Mouse (Mus musculus) MEL (cell line): ENCODE measurements at regions not wholly inside any gene's neighbourhood (a gene's known extent, or its start where the extent isn't known, plus 50 kb on each side); places are given as distances from the start of the nearest gene placed in this dataset.

Experiments used
- DNase-seq: peaks from one replicate; pipeline ENCODE4 v3.0.0; 2011; ENCODE audit warnings: low read depth, low spot score
- H3K27ac ChIP-seq: 2 replicates; pipeline ENCODE4 v1.5.1; 2012; ENCODE audit warnings: low read depth, mild to moderate bottlenecking, control low read depth, low read length, moderate library complexity; ENCODE audit not compliant: control insufficient read depth
- H3K27me3 ChIP-seq, 2 experiments: fragments of 150-350 bp in 1 of 2; sonication (generic) in 1 of 2; 2 replicates each; pipeline ENCODE4 v1.6.1; 2012; ENCODE audit warnings: low read length in 2 of 2, mild to moderate bottlenecking in 2 of 2, improper control_type of control experiment in 1 of 2, moderate library complexity in 1 of 2; ENCODE audit not compliant: insufficient read depth in 2 of 2, control insufficient read depth in 1 of 2
- H3K36me3 ChIP-seq, 2 experiments: 2 replicates each; pipeline ENCODE4 v1.6.1; 2012 to 2014; ENCODE audit warnings: low read length in 2 of 2, improper control_type of control experiment in 1 of 2, inconsistent platforms in 1 of 2, mild to moderate bottlenecking in 1 of 2; ENCODE audit not compliant: insufficient read depth in 2 of 2, control insufficient read depth in 1 of 2
- H3K4me1 ChIP-seq, 2 experiments: fragments of 150-350 bp in 1 of 2; sonication (generic) in 1 of 2; 2 replicates each; pipeline ENCODE4 v1.6.1; 2012; ENCODE audit warnings: low read length in 2 of 2, improper control_type of control experiment in 1 of 2, mild to moderate bottlenecking in 1 of 2; ENCODE audit not compliant: insufficient read depth in 2 of 2, control insufficient read depth in 1 of 2
- H3K4me3 ChIP-seq, 2 experiments: fragments of 150-350 bp in 1 of 2; sonication (generic) in 1 of 2; 2 replicates each; pipeline ENCODE4 v1.5.1; 2012; ENCODE audit warnings: low read depth in 2 of 2, low read length in 2 of 2, mild to moderate bottlenecking in 2 of 2, moderate library complexity in 2 of 2, control low read depth in 1 of 2, improper control_type of control experiment in 1 of 2; ENCODE audit not compliant: control insufficient read depth in 1 of 2, insufficient read depth in 1 of 2
- H3K79me2 ChIP-seq: 2 replicates; pipeline ENCODE4 v1.6.1; 2012; ENCODE audit warnings: mild to moderate bottlenecking, low read length, moderate library complexity; ENCODE audit not compliant: control insufficient read depth, poor library complexity, insufficient read depth
- H3K9ac ChIP-seq: 2 replicates; pipeline ENCODE4 v1.6.1; 2012; ENCODE audit warnings: low read depth, mild to moderate bottlenecking, control low read depth, low read length, moderate library complexity; ENCODE audit not compliant: control insufficient read depth, poor library complexity, severe bottlenecking
- H3K9me3 ChIP-seq: fragments of 150-350 bp; sonication (generic); replicated peaks from 2 replicates; pipeline ENCODE4 v1.6.1; 2012; ENCODE audit warnings: mild to moderate bottlenecking, low read length, improper control_type of control experiment, moderate library complexity; ENCODE audit not compliant: insufficient read depth
- CHD1 ChIP-seq: IDR thresholded peaks from 2 replicates; pipeline ENCODE4 v1.6.1; 2012; ENCODE audit warnings: low read depth, mild to moderate bottlenecking, inconsistent platforms, low read length, improper control_type of control experiment
- CHD2 ChIP-seq: IDR thresholded peaks from 2 replicates; pipeline ENCODE4 v1.6.1; 2011; ENCODE audit warnings: low read length, improper control_type of control experiment
- E2F4 ChIP-seq: IDR thresholded peaks from 2 replicates; pipeline ENCODE4 v1.6.1; 2011; ENCODE audit warnings: low read depth, low read length, improper control_type of control experiment, borderline replicate concordance
- EP300 ChIP-seq, 2 experiments: IDR thresholded peaks; 2 replicates each; pipeline ENCODE4 v1.6.1; 2011; ENCODE audit warnings: improper control_type of control experiment in 2 of 2, low read length in 2 of 2, low read depth in 1 of 2, mild to moderate bottlenecking in 1 of 2
- ETS1 ChIP-seq: IDR thresholded peaks from 2 replicates; pipeline ENCODE4 v1.6.1; 2012; ENCODE audit warnings: low read depth, mild to moderate bottlenecking, inconsistent platforms, low read length, improper control_type of control experiment, moderate library complexity
- GABPA ChIP-seq: IDR thresholded peaks from 2 replicates; pipeline ENCODE4 v1.6.1; 2012; ENCODE audit warnings: low read depth, mild to moderate bottlenecking, inconsistent platforms, low read length, improper control_type of control experiment, moderate library complexity
- GATA1 ChIP-seq: IDR thresholded peaks from 2 replicates; pipeline ENCODE4 v1.6.1; 2011; ENCODE audit warnings: low read depth, low read length, improper control_type of control experiment
- MEF2A ChIP-seq: IDR thresholded peaks from 2 replicates; pipeline ENCODE4 v1.6.1; 2014; ENCODE audit warnings: low read depth, mild to moderate bottlenecking, inconsistent platforms, low read length, improper control_type of control experiment; ENCODE audit not compliant: poor library complexity, insufficient replicate concordance, severe bottlenecking; ENCODE audit errors: extremely low read depth
- MXI1 ChIP-seq: IDR thresholded peaks from 2 replicates; pipeline ENCODE4 v1.6.1; 2011; ENCODE audit warnings: mild to moderate bottlenecking, low read depth, low read length, improper control_type of control experiment
- MYC ChIP-seq: IDR thresholded peaks from 2 replicates; pipeline ENCODE4 v1.6.1; 2011; ENCODE audit warnings: low read depth, mild to moderate bottlenecking, low read length, improper control_type of control experiment, moderate library complexity
- POLR2A ChIP-seq, 2 experiments: IDR thresholded peaks; 2 replicates each; pipeline ENCODE4 v1.6.1; 2011 to 2012; ENCODE audit warnings: low read length in 2 of 2, mild to moderate bottlenecking in 2 of 2, control low read depth in 1 of 2, improper control_type of control experiment in 1 of 2, low read depth in 1 of 2, moderate library complexity in 1 of 2; ENCODE audit not compliant: control insufficient read depth in 1 of 2, insufficient read depth in 1 of 2, poor library complexity in 1 of 2
- POLR2AphosphoS2 ChIP-seq: IDR thresholded peaks from 2 replicates; pipeline ENCODE4 v1.6.1; 2011; ENCODE audit warnings: low read length, improper control_type of control experiment
- RAD21 ChIP-seq: IDR thresholded peaks from 2 replicates; pipeline ENCODE4 v1.6.1; 2011; ENCODE audit warnings: mild to moderate bottlenecking, low read depth, low read length, improper control_type of control experiment
- RCOR1 ChIP-seq: IDR thresholded peaks from 2 replicates; pipeline ENCODE4 v1.6.1; 2012; ENCODE audit warnings: low read depth, mild to moderate bottlenecking, inconsistent platforms, low read length, improper control_type of control experiment
- SIN3A ChIP-seq: IDR thresholded peaks from 2 replicates; pipeline ENCODE4 v1.6.1; 2012; ENCODE audit warnings: low read length, improper control_type of control experiment, inconsistent platforms
- TAL1 ChIP-seq: IDR thresholded peaks from 2 replicates; pipeline ENCODE4 v1.6.1; 2012; ENCODE audit warnings: mild to moderate bottlenecking, inconsistent platforms, low read length, moderate library complexity, mixed read lengths
- USF1 ChIP-seq: IDR thresholded peaks from 2 replicates; pipeline ENCODE4 v1.6.1; 2014; ENCODE audit warnings: low read depth, mild to moderate bottlenecking, inconsistent platforms, low read length, improper control_type of control experiment, moderate library complexity
- ZC3H11A ChIP-seq: IDR thresholded peaks from 2 replicates; pipeline ENCODE4 v1.6.1; 2012; ENCODE audit warnings: low read depth, mild to moderate bottlenecking, inconsistent platforms, low read length, improper control_type of control experiment
- ZKSCAN1 ChIP-seq: IDR thresholded peaks from 2 replicates; pipeline ENCODE4 v1.6.1; 2012; ENCODE audit warnings: low read depth, mild to moderate bottlenecking, inconsistent platforms, low read length, improper control_type of control experiment, moderate library complexity
- ZNF384 ChIP-seq: IDR thresholded peaks from 2 replicates; pipeline ENCODE4 v1.6.1; 2012; ENCODE audit warnings: low read depth, mild to moderate bottlenecking, inconsistent platforms, low read length, improper control_type of control experiment

DNA sequence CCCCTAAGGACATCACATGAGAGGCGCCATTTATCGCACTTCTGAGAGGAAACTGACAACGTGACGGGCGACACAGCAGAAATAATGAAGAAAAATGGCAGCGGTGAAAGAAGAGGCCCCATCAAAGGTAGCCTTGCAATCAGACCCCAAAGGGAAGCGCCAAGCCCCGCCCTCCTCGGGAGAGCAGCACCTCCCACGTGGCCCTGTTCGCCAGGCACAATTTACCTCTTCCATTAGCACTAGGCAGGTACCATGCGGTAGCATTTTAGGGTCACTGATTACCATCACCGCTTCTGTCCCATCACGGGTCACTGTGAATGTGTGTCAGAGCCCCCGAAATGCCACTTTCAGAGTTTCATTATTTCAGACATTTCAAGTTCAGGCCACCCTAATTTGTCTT, 69.7 kb upstream of the Cadm1 start:
- H3K27ac ChIP-seq, result no peak overlapping the region
- no peaks in the 10 kb centered on the region for H3K27me3 ChIP-seq
- peaks cover 0 to 6% of the 10 kb centered on the region in 2 experiments; a peak in 2 of 4 replicates for H3K4me1 ChIP-seq
- H3K9ac ChIP-seq, result no peak overlapping the region
- no peak for TF ChIP-seq E2F4
- TF ChIP-seq RCOR1, result no peak
- TF ChIP-seq POLR2AphosphoS2, result no peak
- TF ChIP-seq EP300 (IDR thresholded peaks at IDR 0.05; ENCODE audit: low read depth in 1 of 2, low read length in 2 of 2), result no peak
- no peak for TF ChIP-seq TAL1
- TF ChIP-seq ZNF384, result no peak
- TF ChIP-seq CHD1, result no peak
- TF ChIP-seq USF1, result no peak
- no peak for TF ChIP-seq RAD21
- TF ChIP-seq ZC3H11A, result no peak
- no peak for TF ChIP-seq POLR2A (IDR thresholded peaks at IDR 0.05; ENCODE audit: control insufficient read depth in 1 of 2, insufficient read depth in 1 of 2, low read depth in 1 of 2, low read length in 2 of 2, poor library complexity in 1 of 2)
- TF ChIP-seq SIN3A, result no peak
- no peak for TF ChIP-seq GABPA
- no peaks in the 10 kb centered on the region for H3K9me3 ChIP-seq
- no peak for DNase-seq
- H3K36me3 ChIP-seq, result peaks cover 0 to 5% of the 10 kb centered on the region in 2 experiments; a peak in 2 of 4 replicates
- no peaks in the 10 kb centered on the region for H3K79me2 ChIP-seq
- no peak overlapping the region for H3K4me3 ChIP-seq

DNA sequence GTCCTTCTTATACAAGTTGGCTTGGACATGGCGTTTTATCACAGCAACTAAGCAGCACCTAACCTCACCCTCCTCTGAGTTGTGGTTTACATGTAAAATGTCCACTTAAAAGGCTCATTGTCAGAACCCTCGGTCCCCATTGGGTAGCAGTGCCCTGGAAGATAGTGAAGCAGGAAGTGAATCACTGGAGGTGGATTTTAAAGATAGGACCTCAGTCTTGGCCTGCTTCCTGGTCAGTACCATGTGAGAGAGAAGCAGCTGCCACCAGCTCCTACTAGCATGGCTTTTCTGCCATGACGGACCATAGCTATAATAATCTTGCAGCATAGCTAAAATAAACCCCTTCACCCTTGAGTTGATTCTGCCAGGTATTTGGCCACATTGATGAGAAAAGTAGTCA, 68.1 kb upstream of the Cadm1 start:
- Histone ChIP-seq H3K27me3 (no peaks in the 10 kb centered on the region), H3K79me2 (no peaks in the 10 kb centered on the region), H3K4me1 (peaks cover 0 to 6% of the 10 kb centered on the region in 2 experiments; a peak in 2 of 4 replicates), H3K27ac (no peak overlapping the region), H3K9ac (no peak overlapping the region), H3K36me3 (peaks cover 0 to 5% of the 10 kb centered on the region in 2 experiments; a peak in 2 of 4 replicates), H3K4me3 (no peak overlapping the region), H3K9me3 (no peaks in the 10 kb centered on the region)
- TF ChIP-seq ZKSCAN1 (no peak), GATA1 (peak; percentile 63), GABPA (no peak), ZNF384 (no peak), MEF2A (no peak), USF1 (no peak), MYC (no peak), TAL1 (no peak), MXI1 (no peak), EP300 (IDR thresholded peaks at IDR 0.05; ENCODE audit: low read depth in 1 of 2, low read length in 2 of 2) (peak; percentile 26 to 46; a peak in 1 of 4 replicates), POLR2A (IDR thresholded peaks at IDR 0.05; ENCODE audit: control insufficient read depth in 1 of 2, insufficient read depth in 1 of 2, low read depth in 1 of 2, low read length in 2 of 2, poor library complexity in 1 of 2) (no peak), CHD2 (no peak), POLR2AphosphoS2 (no peak), ETS1 (no peak)
- peak; percentile 46 for DNase-seq
